Mouse (Mus musculus) NIH3T3 (cell line): Measurements from ENCODE around the gene Gm3373.
"Not testable (repeated sequence)": the region's sequence is repeated elsewhere in the genome, so short reads cannot be mapped to it uniquely, and the experiment has no call there.

Experiments used
- DNase-seq: peaks from one replicate; pipeline ENCODE4 v3.0.0-alpha.2; 2012; ENCODE audit warnings: low read depth

Gm3373 gene

GRCm38 (mm10) chr14:5741477-5741876 is at the start of gene Gm3373:
Gm3373 (minus strand) TSS chr14:5741577.
- DNase-seq: not testable (repeated sequence)

GRCm38 (mm10) chr14:5687357-5687756 is 54.0 kb downstream of the Gm3373 start, which contains the start of gene Gm9603:
Gm9603 (minus strand) TSS chr14:5687457.
- not testable (repeated sequence) for DNase-seq
